In the genomic region with DNA sequence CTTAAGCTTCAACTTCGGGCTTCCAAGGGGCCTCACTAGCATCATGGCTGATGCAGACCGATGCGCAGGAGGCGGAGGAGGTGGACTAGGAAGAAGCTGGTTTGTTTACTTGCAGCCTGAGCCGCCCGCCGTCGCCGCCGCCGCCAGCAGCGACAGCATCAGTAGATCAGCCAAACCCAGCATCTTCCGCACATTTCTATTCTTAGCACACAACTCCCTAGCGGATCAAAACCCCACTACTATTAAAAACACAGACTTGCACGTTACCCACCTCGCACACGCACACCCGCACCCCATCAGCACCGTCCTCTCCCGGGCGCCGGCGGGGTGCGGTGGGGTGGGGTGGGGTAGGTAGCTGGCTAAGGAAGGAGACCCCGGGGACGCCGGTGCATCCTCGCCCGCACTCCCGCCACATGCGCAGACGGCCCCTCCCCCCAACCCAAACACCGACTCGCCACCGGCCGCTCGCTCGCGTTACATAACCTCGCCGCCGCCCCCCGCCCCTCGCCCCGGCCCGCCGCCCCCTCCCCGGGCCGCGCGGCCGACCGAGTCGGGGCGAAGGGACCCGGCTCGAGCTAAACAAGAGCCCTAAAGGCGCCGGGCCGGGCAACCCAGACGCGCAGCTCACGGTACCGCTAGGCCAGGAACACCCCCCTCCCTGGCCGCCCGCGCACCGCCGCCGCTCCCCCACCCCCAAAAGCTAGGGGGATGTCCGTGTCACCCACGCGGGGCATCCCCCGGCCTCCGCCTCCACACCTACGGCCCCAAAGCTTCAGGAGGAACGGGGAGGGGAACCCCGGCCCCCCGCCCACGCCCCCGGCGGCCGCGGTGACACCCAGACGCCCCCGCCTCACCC, we compare ENCODE assay signal across 8 mouse cellular contexts. TPM values are rescaled to one million over a fixed set of nuclear protein-coding genes. Genes with fewer than 3 reads are reported as not detected.
A peak's percentile ranks its signal among the peaks of the same experiment; 100 is the strongest.
DNase-seq lines count a peak whose midpoint lies in the region; ATAC-seq and TF ChIP-seq lines count a peak whose summit lies in the region.

No protein-coding gene starts in this region.

- H3K9me3 ChIP-seq in forebrain, embryonic 11.5 days (ENCODE audit: control insufficient read depth, low read length): no peaks in the 10 kb centered on the region
- no peaks in the 10 kb centered on the region for H3K9me3 ChIP-seq in heart, embryonic 16.5 days (replicated peaks; ENCODE audit: control insufficient read depth, low read length)
- no peaks in the 10 kb centered on the region for H3K9me3 ChIP-seq in liver, embryonic 15.5 days (replicated peaks)
- no peaks in the 10 kb centered on the region for H3K9me3 ChIP-seq in neural tube, embryonic 12.5 days
- no peaks in the 10 kb centered on the region for H3K9me3 ChIP-seq in stomach, postnatal 0 days (ENCODE audit: control insufficient read depth, low read length)

- TF ChIP-seq EP300 in stomach, postnatal 0 days (optimal IDR thresholded peaks at IDR 0.05): no peak

- peak overlapping the region; percentile 84 for H3K4me2 ChIP-seq in forebrain, embryonic 11.5 days (ENCODE audit: low read depth, low read length, severe bottlenecking)
- peak overlapping the region; percentile 95 for H3K4me2 ChIP-seq in heart, embryonic 16.5 days (ENCODE audit: low read depth, low read length)
- H3K4me2 ChIP-seq in liver, embryonic 15.5 days: peak overlapping the region; percentile 94
- H3K4me2 ChIP-seq in neural tube, embryonic 12.5 days (replicated peaks): peak overlapping the region; percentile 93
- peak overlapping the region; percentile 94 for H3K4me2 ChIP-seq in stomach, postnatal 0 days (replicated peaks; ENCODE audit: low read depth)

- peak overlapping the region; percentile 66 for H3K4me3 ChIP-seq in brown adipose tissue, adult 24 weeks (ENCODE audit: insufficient read depth, low read depth, low read length)
- peak overlapping the region; percentile 96 for H3K4me3 ChIP-seq in forebrain, embryonic 11.5 days (ENCODE audit: low read depth, low read length)
- peak overlapping the region; percentile 95 for H3K4me3 ChIP-seq in heart, embryonic 16.5 days (ENCODE audit: low read length)
- H3K4me3 ChIP-seq in liver, embryonic 15.5 days (replicated peaks): peak overlapping the region; percentile 70
- peak overlapping the region; percentile 83 for H3K4me3 ChIP-seq in neural tube, embryonic 12.5 days
- peak overlapping the region; percentile 89 for H3K4me3 ChIP-seq in stomach, postnatal 0 days (ENCODE audit: low read depth, low read length)

- H3K4me1 ChIP-seq in brown adipose tissue, adult 24 weeks (ENCODE audit: control insufficient read depth, insufficient read depth, insufficient read length, low read length): no peaks in the 10 kb centered on the region
- no peaks in the 10 kb centered on the region; the same call in 1 of the 2 replicates for H3K4me1 ChIP-seq in forebrain, embryonic 11.5 days (replicated peaks; ENCODE audit: control insufficient read depth, insufficient read depth, low read length)
- peaks cover 6% of the 10 kb centered on the region; the same call in 1 of the 2 replicates for H3K4me1 ChIP-seq in heart, embryonic 16.5 days (ENCODE audit: control insufficient read depth, insufficient read depth, low read length)
- H3K4me1 ChIP-seq in liver, embryonic 15.5 days (replicated peaks): peaks cover 19% of the 10 kb centered on the region
- H3K4me1 ChIP-seq in neural tube, embryonic 12.5 days: peaks cover 11% of the 10 kb centered on the region; the same call in 1 of the 2 replicates
- no peaks in the 10 kb centered on the region for H3K4me1 ChIP-seq in stomach, postnatal 0 days (replicated peaks; ENCODE audit: control insufficient read depth, insufficient read depth)

- under 1% methylated on average over 55 of the region's 86 CpGs for WGBS in forebrain, embryonic 11.5 days
- WGBS in heart, embryonic 16.5 days: under 1% methylated on average over 71 of the region's 86 CpGs
- under 1% methylated on average over 73 of the region's 86 CpGs for whole genome bisulfite sequencing in liver, embryonic 15.5 days (ENCODE audit: insufficient replicate concordance)
- under 1% methylated on average over 85 of the region's 86 CpGs for WGBS in neural tube, embryonic 12.5 days
- 1% methylated on average over 40 of the region's 86 CpGs for WGBS in stomach, postnatal 0 days

- no peak for TF ChIP-seq CTCF in stomach, postnatal 0 days (IDR thresholded peaks at IDR 0.05; ENCODE audit: low read depth)

- peak; percentile 92 for DNase-seq in forebrain, embryonic 11.5 days (ENCODE audit: low spot score)
- DNase-seq in kidney, postnatal 36 days: peak; percentile 53 to 72
- DNase-seq in stomach, postnatal 0 days (ENCODE audit: low spot score): peak; percentile 55

- ATAC-seq in CD4-positive, CD25-positive, alpha-beta regulatory T cell, adult 4 months: peak; percentile 58
- ATAC-seq in forebrain, embryonic 11.5 days (replicated peaks; ENCODE audit: low FRiP score): peak; percentile 69
- ATAC-seq in heart, embryonic 16.5 days (replicated peaks; ENCODE audit: extremely low read depth, insufficient read depth, low FRiP score): peak; percentile 39
- ATAC-seq in liver, embryonic 15.5 days (ENCODE audit: insufficient read depth): no peak; the same call in 1 of the 2 replicates
- ATAC-seq in neural tube, embryonic 12.5 days (ENCODE audit: low FRiP score, low read depth): peak; percentile 74
- peak; percentile 48; the same call in 1 of the 2 replicates for ATAC-seq in stomach, postnatal 0 days (ENCODE audit: low FRiP score, low TSS enrichment)

- H3K9ac ChIP-seq in forebrain, embryonic 11.5 days (ENCODE audit: low read length): peak overlapping the region; percentile 96
- H3K9ac ChIP-seq in heart, embryonic 16.5 days (ENCODE audit: low read length): peak overlapping the region; percentile 92
- peak overlapping the region; percentile 68 for H3K9ac ChIP-seq in liver, embryonic 15.5 days
- H3K9ac ChIP-seq in neural tube, embryonic 12.5 days: peak overlapping the region; percentile 97
- peak overlapping the region; percentile 79 for H3K9ac ChIP-seq in stomach, postnatal 0 days (ENCODE audit: low read length)

- H3K27me3 ChIP-seq in forebrain, embryonic 11.5 days (ENCODE audit: control insufficient read depth, insufficient read depth, low read length): no peaks in the 10 kb centered on the region
- no peaks in the 10 kb centered on the region for H3K27me3 ChIP-seq in heart, embryonic 16.5 days (ENCODE audit: control insufficient read depth, insufficient read depth, low read length)
- H3K27me3 ChIP-seq in liver, embryonic 15.5 days: peaks cover 36% of the 10 kb centered on the region
- no peaks in the 10 kb centered on the region for H3K27me3 ChIP-seq in neural tube, embryonic 12.5 days (replicated peaks)
- no peaks in the 10 kb centered on the region for H3K27me3 ChIP-seq in stomach, postnatal 0 days (ENCODE audit: control insufficient read depth, insufficient read depth, low read length)

- no peak overlapping the region for H3K27ac ChIP-seq in brown adipose tissue, adult 24 weeks (replicated peaks; ENCODE audit: low read depth, low read length)
- peak overlapping the region; percentile 98 for H3K27ac ChIP-seq in forebrain, embryonic 11.5 days (ENCODE audit: low read depth, low read length)
- H3K27ac ChIP-seq in heart, embryonic 16.5 days (ENCODE audit: low read length): peak overlapping the region; percentile 85
- H3K27ac ChIP-seq in liver, embryonic 15.5 days (replicated peaks): peak overlapping the region; percentile 82
- peak overlapping the region; percentile 100 for H3K27ac ChIP-seq in neural tube, embryonic 12.5 days
- peak overlapping the region; percentile 91 for H3K27ac ChIP-seq in stomach, postnatal 0 days (replicated peaks)

- H3K36me3 ChIP-seq in forebrain, embryonic 11.5 days (ENCODE audit: control insufficient read depth, insufficient read depth, low read length): no peaks in the 10 kb centered on the region
- no peaks in the 10 kb centered on the region for H3K36me3 ChIP-seq in heart, embryonic 16.5 days (ENCODE audit: control insufficient read depth, insufficient read depth)
- H3K36me3 ChIP-seq in liver, embryonic 15.5 days (replicated peaks): no peaks in the 10 kb centered on the region
- H3K36me3 ChIP-seq in neural tube, embryonic 12.5 days: no peaks in the 10 kb centered on the region
- no peaks in the 10 kb centered on the region for H3K36me3 ChIP-seq in stomach, postnatal 0 days (ENCODE audit: control insufficient read depth, insufficient read depth, low read length)

RNA-seq across cellular contexts. Expression of gene Akt3, which starts 0.6 kb away (rescaled TPM):
- polyA plus RNA-seq in CD4-positive, CD25-positive, alpha-beta regulatory T cell, adult 4 months (2017; shearing (Covaris generic)): 1 to 10 TPM; 4.7 to 6.0 TPM
- polyA plus RNA-seq in brown adipose tissue, adult 24 weeks (2012; ENCODE audit: insufficient read depth, insufficient read length, missing spikeins): 4.3 and 10.2 TPM in 2 replicates
- 20.5 and 21.0 TPM in 2 replicates for polyA plus RNA-seq in forebrain, embryonic 11.5 days (2014; fragmentation: Nextera tagmentation; extraction: Ambion mirVana)
- polyA plus RNA-seq in heart, embryonic 16.5 days (2015; fragmentation: Nextera tagmentation; extraction: Ambion mirVana): 3.6 and 4.5 TPM in 2 replicates
- 0.48 and 0.50 TPM in 2 replicates for polyA plus RNA-seq in liver, embryonic 15.5 days (2015; fragmentation: Nextera tagmentation; extraction: Ambion mirVana)
- 23.7 and 24.2 TPM in 2 replicates for polyA plus RNA-seq in neural tube, embryonic 12.5 days (2016; fragmentation: Nextera tagmentation; extraction: Ambion mirVana)
- 1.9 and 2.1 TPM in 2 replicates for polyA plus RNA-seq in stomach, postnatal 0 days (2015; fragmentation: Nextera tagmentation; extraction: Ambion mirVana)
